Mouse (Mus musculus): ENCODE measurements at regions not wholly inside any gene's neighbourhood (a gene's known extent, or its start where the extent isn't known, plus 50 kb on each side); places are given as distances from the start of the nearest gene placed in this dataset. TPM values are rescaled to one million over a fixed set of nuclear protein-coding genes. Genes with fewer than 3 reads are reported as not detected.

DNA sequence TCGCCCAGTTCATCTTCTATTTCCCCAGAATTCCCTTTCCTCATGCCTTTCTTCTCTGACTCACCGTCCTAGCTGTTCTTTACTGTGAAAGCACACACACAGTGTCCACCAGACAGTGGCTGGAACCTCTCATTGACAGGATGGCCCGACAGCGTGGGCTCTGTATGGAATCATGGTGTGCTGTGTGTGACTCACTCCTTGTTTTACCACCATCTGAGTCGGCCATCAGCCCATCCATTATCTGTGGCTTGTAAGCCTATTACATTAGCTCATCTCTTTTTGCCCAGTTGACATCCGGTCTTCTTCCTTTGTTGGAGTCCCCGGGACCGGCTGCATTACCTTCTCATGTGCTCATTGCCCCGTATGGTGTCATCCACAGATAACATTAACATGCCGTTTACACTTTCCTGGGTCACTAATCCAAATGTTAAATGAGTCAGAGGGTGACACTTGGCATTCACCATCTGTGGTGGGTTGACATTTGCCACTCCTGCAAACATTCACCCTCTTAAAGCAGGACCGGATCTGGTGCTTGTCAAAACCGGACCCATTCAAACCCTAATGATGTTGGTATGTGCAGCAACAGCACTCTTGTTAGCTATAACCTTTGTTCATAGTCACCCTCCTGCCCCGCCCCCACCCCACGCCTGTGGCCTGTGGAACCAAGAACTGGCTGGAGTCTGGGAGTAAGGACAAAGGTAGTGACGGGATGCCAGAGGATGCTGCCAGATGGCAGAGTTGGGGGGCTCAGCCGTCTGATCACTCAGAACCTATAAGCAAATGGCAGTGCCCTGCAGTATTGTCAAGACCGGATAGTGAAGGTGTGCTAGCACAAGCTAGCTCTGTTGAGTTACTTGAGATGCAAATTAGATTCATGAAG is 113.7 kb upstream of the Gm10131 start:
- Histone ChIP-seq H3K4me2 (no peak overlapping the region), H3K4me1 (replicated peaks) (no peaks in the 10 kb centered on the region; the same call in 1 of the 2 replicates), H3K9me3 (no peaks in the 10 kb centered on the region), H3K36me3 (no peaks in the 10 kb centered on the region), H3K4me3 (no peak overlapping the region), H3K27ac (replicated peaks) (no peak overlapping the region), H3K9ac (no peak overlapping the region), H3K27me3 (no peaks in the 10 kb centered on the region)
- 60% methylated on average over 17 of the region's 17 CpGs for WGBS
- no peak for ATAC-seq (ENCODE audit: low FRiP score, low read depth)

DNA sequence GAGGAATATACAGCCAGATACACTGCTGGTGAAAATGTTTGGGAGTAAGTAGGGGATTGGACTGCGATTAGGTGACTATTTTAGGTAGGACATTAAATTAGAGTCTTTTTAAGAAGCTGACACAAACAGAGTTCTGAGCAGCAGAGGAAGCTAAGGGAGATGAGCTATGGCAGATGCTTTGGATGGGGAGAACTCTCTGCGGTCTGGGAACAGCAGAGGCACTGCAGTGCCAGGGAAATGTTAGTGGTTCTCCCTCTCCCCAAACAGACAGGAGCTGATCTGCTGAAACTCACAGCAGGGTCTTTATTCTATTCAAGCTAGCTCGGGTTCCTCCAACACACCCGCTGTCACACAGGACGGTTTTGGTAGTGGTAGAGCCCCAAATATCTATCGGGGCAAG is 110.7 kb upstream of the Gm10131 start:
- WGBS, result 78% methylated on average over 6 of the region's 6 CpGs
- H3K4me3 ChIP-seq, result no peak overlapping the region
- no peak for ATAC-seq (ENCODE audit: low FRiP score, low read depth)
- no peaks in the 10 kb centered on the region; the same call in 1 of the 2 replicates for H3K4me1 ChIP-seq (replicated peaks)
- H3K36me3 ChIP-seq, result no peaks in the 10 kb centered on the region
- no peaks in the 10 kb centered on the region for H3K9me3 ChIP-seq
- no peak overlapping the region for H3K4me2 ChIP-seq
- H3K9ac ChIP-seq, result no peak overlapping the region
- no peak overlapping the region for H3K27ac ChIP-seq (replicated peaks)
- no peaks in the 10 kb centered on the region for H3K27me3 ChIP-seq

Small RNAs in the stretch of these regions (microRNA-seq; reads per million reads assigned to microRNA genes)
- gene Gm23177, result not detected
